Mouse (Mus musculus): ENCODE results near the gene Il12a. TPM values are rescaled to one million over a fixed set of nuclear protein-coding genes. Genes with fewer than 3 reads are reported as not detected.

Il12a gene
- polyA plus RNA-seq, 1 experiment from 2014 or later = 0.26 TPM

Other genes with a start within 250 kb of the Il12a start
- gene 1110032F04Rik, start 178.9 kb downstream of the Il12a start, polyA plus RNA-seq (2016; fragmentation: Nextera tagmentation; extraction: Ambion mirVana) = 2.0 and 2.4 TPM in 2 replicates

Measured in embryonic facial prominence, embryonic 12.5 days (tissue).